ENCODE assay signal across 8 mouse cellular contexts in the genomic region with DNA sequence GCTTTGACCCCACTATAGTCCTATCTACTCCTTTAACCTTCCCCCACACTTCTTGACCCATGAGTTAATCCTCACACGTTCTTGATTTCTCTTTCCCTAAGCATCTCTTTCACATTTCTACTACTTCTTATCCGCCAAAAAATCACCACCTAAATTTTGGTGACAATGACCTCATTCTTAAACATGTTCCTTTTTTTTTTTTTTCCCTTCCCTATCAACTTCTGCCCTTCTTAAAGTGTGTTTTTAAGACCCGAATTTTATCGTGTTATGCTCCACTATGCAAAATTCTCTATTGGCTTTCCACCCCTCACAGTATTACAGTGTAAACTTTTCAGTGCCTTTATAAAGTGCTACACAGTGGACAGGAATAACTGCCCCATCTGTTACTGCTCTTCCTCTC. TPM values are rescaled to one million over a fixed set of nuclear protein-coding genes. Genes with fewer than 3 reads are reported as not detected.
DNase-seq lines count a peak whose midpoint lies in the region; ATAC-seq and TF ChIP-seq lines count a peak whose summit lies in the region.
"Had no signal": no experiment of that assay in that cellular context is flagged by ENCODE, and none has a peak within 500 bp of the region (broad histone marks: within the 10 kb centered on the region; RNA-seq: fewer than 3 reads in every experiment).

No protein-coding gene starts in this region.

- peak overlapping the region; percentile 66 for H3K4me2 ChIP-seq in lung, embryonic 14.5 days
- peak overlapping the region; percentile 65 for H3K4me2 ChIP-seq in forebrain, embryonic 13.5 days
- H3K4me2 ChIP-seq in limb, embryonic 15.5 days, result peak overlapping the region; percentile 72
- H3K4me2 ChIP-seq in stomach, embryonic 15.5 days, result peak overlapping the region; percentile 83

- no peaks in the 10 kb centered on the region for H3K27me3 ChIP-seq in lung, embryonic 14.5 days (ENCODE audit: insufficient read depth, low read length)
- H3K27me3 ChIP-seq in forebrain, embryonic 13.5 days, result no peaks in the 10 kb centered on the region
- H3K27me3 ChIP-seq in limb, embryonic 15.5 days, result no peaks in the 10 kb centered on the region
- H3K27me3 ChIP-seq in stomach, embryonic 15.5 days (replicated peaks), result no peaks in the 10 kb centered on the region

- peaks cover 21% of the 10 kb centered on the region for H3K36me3 ChIP-seq in lung, embryonic 14.5 days (ENCODE audit: insufficient read depth)
- peaks cover 8% of the 10 kb centered on the region for H3K36me3 ChIP-seq in forebrain, embryonic 13.5 days (ENCODE audit: poor library complexity, severe bottlenecking)
- H3K36me3 ChIP-seq in limb, embryonic 15.5 days, result no peaks in the 10 kb centered on the region; the same call in 1 of the 2 replicates
- H3K36me3 ChIP-seq in stomach, embryonic 15.5 days, result no peaks in the 10 kb centered on the region

- ATAC-seq in lung, embryonic 14.5 days (ENCODE audit: insufficient read depth), result no peak
- no peak for ATAC-seq in forebrain, embryonic 13.5 days
- no peak for ATAC-seq in limb, embryonic 15.5 days (ENCODE audit: insufficient number of reproducible peaks, low FRiP score, low TSS enrichment, low read depth)
- ATAC-seq in stomach, embryonic 15.5 days (ENCODE audit: insufficient read depth, low FRiP score, low read depth), result no peak

- peak overlapping the region; percentile 72 for H3K4me3 ChIP-seq in lung, embryonic 14.5 days (ENCODE audit: low read depth, low read length)
- H3K4me3 ChIP-seq in lung, adult 2 months (replicated peaks; ENCODE audit: extremely low read depth, low read depth, low read length), result no peak overlapping the region
- H3K4me3 ChIP-seq in forebrain, embryonic 13.5 days, result peak overlapping the region; percentile 80
- H3K4me3 ChIP-seq in limb, embryonic 15.5 days, result peak overlapping the region; percentile 83; the same call in 1 of the 2 replicates
- H3K4me3 ChIP-seq in stomach, embryonic 15.5 days (replicated peaks), result peak overlapping the region; percentile 90

- peaks cover 15% of the 10 kb centered on the region; the same call in 1 of the 2 replicates for H3K4me1 ChIP-seq in lung, embryonic 14.5 days (ENCODE audit: insufficient read depth)
- 0 out of 2 replicates have a peak, but pooled peaks cover 3% of the 10 kb centered on the region for H3K4me1 ChIP-seq in lung, adult 2 months (ENCODE audit: control insufficient read depth, insufficient read depth, low read length)
- peaks cover 21% of the 10 kb centered on the region for H3K4me1 ChIP-seq in forebrain, embryonic 13.5 days
- peaks cover 16% of the 10 kb centered on the region for H3K4me1 ChIP-seq in limb, embryonic 15.5 days
- peaks cover 11% of the 10 kb centered on the region for H3K4me1 ChIP-seq in stomach, embryonic 15.5 days

- no peak for TF ChIP-seq POLR2A in lung, adult 2 months (IDR thresholded peaks at IDR 0.05; ENCODE audit: borderline replicate concordance, extremely low read depth, low read depth, low read length)

- WGBS in lung, embryonic 14.5 days, result 60% methylated on average over 4 of the region's 4 CpGs
- 50% methylated on average over 4 of the region's 4 CpGs for WGBS in lung, adult 2 months
- 80% methylated on average over 4 of the region's 4 CpGs for WGBS in forebrain, embryonic 13.5 days
- WGBS in limb, embryonic 15.5 days, result 70% methylated on average over 4 of the region's 4 CpGs
- 65% methylated on average over 4 of the region's 4 CpGs for WGBS in stomach, embryonic 15.5 days

- TF ChIP-seq CTCF in lung, embryonic 14.5 days (IDR thresholded peaks at IDR 0.05; ENCODE audit: low read depth), result no peak
- TF ChIP-seq CTCF in lung, adult 2 months (IDR thresholded peaks at IDR 0.05; ENCODE audit: insufficient read depth, low read length), result no peak

- DNase-seq in lung, embryonic 14.5 days, result no peak
- no peak for DNase-seq in lung, adult 2 months
- DNase-seq in right cerebral cortex, adult 18-20 months, result no peak
- DNase-seq in right cerebral cortex, postnatal 25 days, result no peak
- DNase-seq: cerebellum, adult 18-20 months had no signal

- H3K9ac ChIP-seq in lung, embryonic 14.5 days, result peak overlapping the region; percentile 87
- H3K9ac ChIP-seq in forebrain, embryonic 13.5 days, result 0 out of 2 replicates have a peak overlapping the region, but pooled peaks have one; percentile 85
- H3K9ac ChIP-seq in limb, embryonic 15.5 days, result no peak overlapping the region
- H3K9ac ChIP-seq in stomach, embryonic 15.5 days, result no peak overlapping the region

- no peaks in the 10 kb centered on the region for H3K9me3 ChIP-seq in lung, embryonic 14.5 days (ENCODE audit: low read depth, low read length)
- H3K9me3 ChIP-seq in forebrain, embryonic 13.5 days (replicated peaks), result no peaks in the 10 kb centered on the region
- no peaks in the 10 kb centered on the region for H3K9me3 ChIP-seq in limb, embryonic 15.5 days
- no peaks in the 10 kb centered on the region for H3K9me3 ChIP-seq in stomach, embryonic 15.5 days

- H3K27ac ChIP-seq in lung, embryonic 14.5 days (ENCODE audit: low read depth), result no peak overlapping the region
- no peak overlapping the region for H3K27ac ChIP-seq in forebrain, embryonic 13.5 days
- 0 out of 2 replicates have a peak overlapping the region, but pooled peaks have one; percentile 99 for H3K27ac ChIP-seq in limb, embryonic 15.5 days
- H3K27ac ChIP-seq in stomach, embryonic 15.5 days, result peak overlapping the region; percentile 31; the same call in 1 of the 2 replicates

RNA-seq across cellular contexts. Expression of gene Tmem168, which starts 1.5 kb away (rescaled TPM):
- 46.7 and 49.7 TPM in 2 replicates for polyA plus RNA-seq in lung, embryonic 14.5 days (2014; fragmentation: Nextera tagmentation; extraction: Ambion mirVana)
- 9.9 and 13.2 TPM in 2 replicates for polyA plus RNA-seq in lung, adult 2 months (2012; rRNA removed)
- 28.3 and 28.9 TPM in 2 replicates for polyA plus RNA-seq in forebrain, embryonic 13.5 days (2015; fragmentation: Nextera tagmentation; extraction: Ambion mirVana)
- polyA plus RNA-seq in limb, embryonic 15.5 days (2015; fragmentation: Nextera tagmentation; extraction: Ambion mirVana), result 37.2 and 42.6 TPM in 2 replicates
- polyA plus RNA-seq in stomach, embryonic 15.5 days (2015; fragmentation: Nextera tagmentation; extraction: Ambion mirVana), result 35.8 and 36.3 TPM in 2 replicates

Comparison
In these comparisons a context has a peak if more than half of its experiments do, and no peak if none do; other contexts are left out.
1. H3K27ac ChIP-seq: peak in limb, embryonic 15.5 days (single experiment) and stomach, embryonic 15.5 days (single experiment); none in lung, embryonic 14.5 days (single experiment) and forebrain, embryonic 13.5 days (single experiment).
2. H3K9ac ChIP-seq: peak in lung, embryonic 14.5 days (single experiment) and forebrain, embryonic 13.5 days (single experiment); none in limb, embryonic 15.5 days (single experiment) and stomach, embryonic 15.5 days (single experiment).
3. Peak in every context shown above with its lines, with median percentiles within 50 percentile points of each other: H3K4me2 ChIP-seq.